Mouse (Mus musculus): ENCODE measurements around the gene Plin3.

Plin3 gene

DNA sequence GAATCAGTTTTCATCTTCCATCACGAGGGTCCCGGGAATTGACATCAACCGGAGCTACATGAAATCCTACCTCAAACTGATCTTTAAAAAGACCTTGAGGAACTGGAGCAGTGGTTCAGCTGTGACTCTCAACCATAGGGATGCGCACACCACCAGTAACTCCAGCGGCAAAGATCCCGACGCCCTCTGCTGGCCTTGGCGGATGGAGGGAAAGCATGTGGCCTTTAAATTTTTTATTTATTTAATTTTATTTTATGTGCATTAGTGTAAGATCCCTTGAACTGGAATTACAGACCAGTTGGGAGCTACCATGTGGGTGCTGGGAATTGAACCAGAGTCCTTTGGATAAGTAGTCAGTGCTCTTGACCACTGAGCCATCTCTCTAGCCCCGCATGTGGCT, 37.2 kb downstream of the Plin3 start:
- intact Hi-C loops (cut with DNase I): loop anchor here (1.0 kb wide), 1 partner anchor 122 kb away; no protein-coding TSS in a partner anchor

DNA sequence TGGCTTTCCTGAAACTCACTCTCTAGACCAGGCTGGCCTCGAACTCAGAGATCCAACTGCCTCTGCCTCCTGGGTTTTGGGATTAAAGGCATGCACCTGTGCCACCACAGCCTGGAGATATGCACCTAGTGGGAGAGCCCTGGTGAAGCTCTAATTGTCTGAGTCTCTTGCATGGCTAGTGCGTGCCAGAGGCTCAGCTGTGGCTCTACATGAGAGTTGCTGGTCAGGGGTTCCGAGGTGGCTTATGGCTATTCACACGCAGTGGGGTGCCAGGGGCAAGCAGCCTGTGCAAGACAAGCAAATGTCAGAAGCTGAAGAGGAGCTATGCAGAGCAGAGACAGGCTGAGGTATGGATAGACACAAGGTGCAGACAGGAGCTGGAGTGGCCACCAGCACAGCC, 38.0 kb downstream of the Plin3 start:
- intact Hi-C loops (cut with DNase I): loop anchor here (1.0 to 5.0 kb wide), 2 partner anchors 57 to 121 kb away; no protein-coding TSS in a partner anchor

GRCm38 (mm10) chr17:56251136-56251829, 41.4 kb downstream of the Plin3 start:
- intact Hi-C loops (cut with DNase I): loop anchor here (5.0 kb wide), 1 partner anchor 54 kb away; no protein-coding TSS in a partner anchor

- intact Hi-C loops (cut with DNase I): no loop called here
These were observed 47.1 kb downstream of the Plin3 start for GRCm38 (mm10) chr17:56245608-56246007.

DNA sequence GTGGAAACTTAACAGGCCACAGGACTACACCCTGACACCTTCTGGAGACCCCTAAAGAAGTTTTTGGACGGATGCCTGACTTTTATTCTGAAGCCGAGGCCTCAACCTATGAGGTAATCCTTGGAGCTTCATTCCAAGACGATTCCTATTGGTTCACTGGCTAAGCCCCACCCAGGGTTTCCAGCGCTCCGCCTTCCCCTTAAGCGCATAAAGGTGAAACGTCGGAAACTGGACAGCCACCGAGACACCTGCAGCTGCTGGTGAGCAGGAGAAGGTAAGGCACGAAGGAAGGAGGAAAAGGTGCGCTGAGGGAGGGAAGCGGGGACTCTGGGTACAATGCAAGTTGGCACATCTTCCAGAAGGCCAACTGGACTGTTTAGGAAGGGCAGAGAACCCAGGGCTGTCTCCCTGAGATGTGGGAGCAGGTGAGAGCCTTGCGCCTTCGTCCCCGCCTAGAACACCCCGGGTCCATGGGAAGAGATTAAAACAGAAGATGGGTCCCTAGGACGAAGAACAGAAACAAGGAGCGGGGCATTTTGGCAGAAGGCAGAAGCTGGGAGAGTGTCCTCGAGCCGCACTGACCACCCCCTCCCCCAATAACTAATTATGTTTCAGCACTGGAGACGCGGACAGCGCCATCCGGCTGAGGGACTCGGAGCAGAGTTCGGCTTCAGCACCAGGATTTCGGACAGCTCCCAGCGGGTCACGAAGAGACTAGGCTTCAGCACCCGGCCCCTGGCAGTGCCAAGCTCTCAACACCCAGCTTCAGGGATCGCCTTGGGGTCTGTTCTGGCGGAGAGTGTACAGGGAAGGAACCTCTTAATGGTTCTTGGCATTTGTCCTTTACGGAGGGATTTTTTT, 50.9 kb downstream of the Plin3 start:
- intact Hi-C loops (cut with DNase I): no loop called here

DNA sequence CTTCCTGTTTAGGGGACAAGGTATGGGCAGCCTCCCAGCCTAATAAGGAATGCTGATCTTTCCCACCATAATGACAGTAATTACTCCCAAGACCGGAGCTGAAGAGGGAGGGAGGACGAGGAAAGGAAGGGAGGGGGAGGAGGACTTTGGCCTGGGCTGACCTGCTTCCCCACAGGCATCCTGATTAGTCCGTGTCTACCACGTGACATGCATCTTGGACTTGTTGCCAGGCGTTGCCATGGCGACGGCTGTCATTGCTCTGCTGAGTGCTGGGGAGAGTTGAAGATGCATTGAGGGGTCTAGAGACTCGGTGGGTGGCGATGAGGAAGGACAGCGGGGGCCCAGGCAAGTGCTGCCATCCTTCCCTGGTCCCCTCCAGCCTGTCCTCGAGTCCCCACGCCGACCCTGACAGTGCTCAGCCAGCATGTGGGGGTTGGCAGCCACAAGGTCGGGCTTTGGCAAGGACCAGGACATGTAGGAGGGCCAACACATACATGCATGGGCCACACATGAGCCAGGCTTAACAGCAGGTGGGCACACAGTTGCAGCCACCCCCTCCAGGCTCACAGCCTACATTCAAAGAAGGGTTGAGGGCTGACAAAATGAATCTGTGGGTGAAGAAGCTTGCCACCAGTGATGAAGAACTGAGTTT, 58.7 kb downstream of the Plin3 start:
- intact Hi-C loops (cut with DNase I): no loop called here

- intact Hi-C loops (cut with DNase I): no loop called here
These were observed 59.3 kb downstream of the Plin3 start for GRCm38 (mm10) chr17:56233389-56233788.

- intact Hi-C loops (cut with DNase I): no loop called here
These were observed 62.7 kb downstream of the Plin3 start for GRCm38 (mm10) chr17:56229943-56230342.

Small RNA genes lying within 50 kb of the gene (microRNA-seq; reads per million reads assigned to microRNA genes)
- 3,816 to 5,578 reads per million in 2 experiments for gene Mir7b

Data from adrenal gland (tissue).